Comparison of ENCODE assay signal across 11 mouse cellular contexts in genomic region chr10:83149342-83150178, GRCm38 (mm10).
A peak's percentile ranks its signal among the peaks of the same experiment; 100 is the strongest.
DNase-seq lines count a peak whose midpoint lies in the region; ATAC-seq and TF ChIP-seq lines count a peak whose summit lies in the region.
"Had no signal": no experiment of that assay in that cellular context is flagged by ENCODE, and none has a peak within 500 bp of the region (broad histone marks: within the 10 kb centered on the region; RNA-seq: fewer than 3 reads in every experiment).

No protein-coding gene starts in this region.

- H3K4me3 ChIP-seq in CH12.LX (replicated peaks in 1 of 3; ENCODE audit: low read depth in 2 of 3, low read length in 2 of 3, poor library complexity in 1 of 3), result no peak overlapping the region
- no peak overlapping the region for H3K4me3 ChIP-seq in forebrain, postnatal 0 days (ENCODE audit: low read depth, low read length)
- H3K4me3 ChIP-seq in midbrain, embryonic 16.5 days (ENCODE audit: low read depth, low read length), result no peak overlapping the region
- H3K4me3 ChIP-seq: heart, adult 2 months; lung, embryonic 15.5 days had no signal

- no peak for TF ChIP-seq CTCF in CH12.LX (conservative IDR thresholded peaks at IDR 0.05 in 1 of 2, IDR thresholded peaks at IDR 0.05 in 1 of 2; ENCODE audit: low read depth in 2 of 2, low read length in 2 of 2)
- no peak for TF ChIP-seq CTCF in forebrain, postnatal 0 days (IDR thresholded peaks at IDR 0.05; ENCODE audit: low read depth)

- no peaks in the 10 kb centered on the region for H3K79me2 ChIP-seq in CH12.LX (replicated peaks; ENCODE audit: control insufficient read depth, extremely low read depth, insufficient read depth, poor library complexity, severe bottlenecking)

- no peaks in the 10 kb centered on the region for H3K9me3 ChIP-seq in CH12.LX (replicated peaks; ENCODE audit: low read length)
- no peaks in the 10 kb centered on the region for H3K9me3 ChIP-seq in forebrain, postnatal 0 days (ENCODE audit: low read length)
- H3K9me3 ChIP-seq in midbrain, embryonic 16.5 days (replicated peaks; ENCODE audit: control insufficient read depth, low read length, poor library complexity, severe bottlenecking), result no peaks in the 10 kb centered on the region
- H3K9me3 ChIP-seq: lung, embryonic 15.5 days had no signal

- H3K36me3 ChIP-seq in CH12.LX (replicated peaks in 1 of 2; ENCODE audit: control insufficient read depth in 1 of 2, insufficient read depth in 1 of 2, low read length in 1 of 2), result no peaks in the 10 kb centered on the region
- no peaks in the 10 kb centered on the region for H3K36me3 ChIP-seq in forebrain, postnatal 0 days (ENCODE audit: insufficient read depth)
- no peaks in the 10 kb centered on the region for H3K36me3 ChIP-seq in midbrain, embryonic 16.5 days (ENCODE audit: control insufficient read depth, insufficient read depth, low read length)
- H3K36me3 ChIP-seq: lung, embryonic 15.5 days had no signal

- no peak overlapping the region for H3K9ac ChIP-seq in CH12.LX (ENCODE audit: insufficient read depth, low read depth)
- H3K9ac ChIP-seq in forebrain, postnatal 0 days, result no peak overlapping the region
- peak overlapping the region; percentile 20; the same call in 1 of the 2 replicates for H3K9ac ChIP-seq in midbrain, embryonic 16.5 days (ENCODE audit: low read depth, low read length)
- H3K9ac ChIP-seq: lung, embryonic 15.5 days had no signal

- dilution Hi-C loops in CH12.LX (cut with MboI; ENCODE audit: extremely low pct_ligation_motif_present, extremely low pct_unique_long_range_greater_than_20kb, low sequenced_read_pairs), result no loop called here

- intact Hi-C loops in left cerebral cortex, postnatal 14 days (cut with DNase I), result no loop called here

- peak; percentile 25 to 53 for DNase-seq in left cerebral cortex, postnatal 14 days (ENCODE audit: low spot score in 2 of 2)
- DNase-seq in left cerebral cortex, adult 11 months (ENCODE audit: low spot score), result no peak
- DNase-seq in CH12.LX (ENCODE audit: extremely low read depth), result no peak
- peak; percentile 79 for DNase-seq in forebrain, postnatal 0 days
- DNase-seq in lung, postnatal 10 days, result no peak
- DNase-seq in heart, adult 11 months, result no peak

- TF ChIP-seq RAD21 in CH12.LX (IDR thresholded peaks at IDR 0.05; ENCODE audit: low read depth, low read length), result no peak

- TF ChIP-seq POLR2A in CH12.LX (IDR thresholded peaks at IDR 0.05; ENCODE audit: low read depth, low read length), result no peak

- peaks cover 2 to 11% of the 10 kb centered on the region in 2 experiments; a peak in 2 of 4 replicates for H3K4me1 ChIP-seq in CH12.LX (ENCODE audit: control insufficient read depth in 1 of 2, insufficient read depth in 2 of 2)
- H3K4me1 ChIP-seq in forebrain, postnatal 0 days (ENCODE audit: insufficient read depth), result peaks cover 12% of the 10 kb centered on the region; the same call in 1 of the 2 replicates
- H3K4me1 ChIP-seq in midbrain, embryonic 16.5 days (ENCODE audit: control insufficient read depth, insufficient read depth, low read length), result peaks cover 20% of the 10 kb centered on the region

- ATAC-seq in forebrain, postnatal 0 days, result peak; percentile 79
- peak; percentile 66 for ATAC-seq in midbrain, embryonic 16.5 days
- ATAC-seq: activated CD4-positive, CD25-positive, alpha-beta regulatory T cell, adult 4 months had no signal

- TF ChIP-seq EP300 in CH12.LX (IDR thresholded peaks at IDR 0.05; ENCODE audit: low read length), result 0 out of 2 replicates have a peak, but pooled peaks have one; percentile 15

- H3K4me2 ChIP-seq in CH12.LX (ENCODE audit: insufficient read depth, low read depth, poor library complexity, severe bottlenecking), result no peak overlapping the region
- no peak overlapping the region for H3K4me2 ChIP-seq in forebrain, postnatal 0 days (ENCODE audit: low read depth)
- peak overlapping the region; percentile 20 for H3K4me2 ChIP-seq in midbrain, embryonic 16.5 days (ENCODE audit: low read length)
- H3K4me2 ChIP-seq: lung, embryonic 15.5 days had no signal

- in situ Hi-C loops in CH12.LX (cut with MboI; ENCODE audit: low pct_ligation_motif_present, low pct_unique_long_range_greater_than_20kb, low sequenced_read_pairs), result no loop called here

- no peaks in the 10 kb centered on the region for H3K27me3 ChIP-seq in CH12.LX (replicated peaks)
- no peaks in the 10 kb centered on the region for H3K27me3 ChIP-seq in forebrain, postnatal 0 days (ENCODE audit: insufficient read depth, low read length)
- H3K27me3 ChIP-seq in midbrain, embryonic 16.5 days (ENCODE audit: control insufficient read depth, insufficient read depth, low read depth, low read length), result no peaks in the 10 kb centered on the region

- WGBS in forebrain, postnatal 0 days, result 49% methylated on average over 12 of the region's 12 CpGs
- WGBS in midbrain, embryonic 16.5 days, result 49% methylated on average over 12 of the region's 12 CpGs

- H3K27ac ChIP-seq in CH12.LX (ENCODE audit: insufficient read depth, low read depth), result no peak overlapping the region
- peak overlapping the region; percentile 29; the same call in 1 of the 2 replicates for H3K27ac ChIP-seq in forebrain, postnatal 0 days (ENCODE audit: low read depth, low read length)
- peak overlapping the region; percentile 36 for H3K27ac ChIP-seq in midbrain, embryonic 16.5 days (ENCODE audit: low read length)
- H3K27ac ChIP-seq: heart, adult 2 months; kidney, postnatal 0 days; lung, embryonic 15.5 days had no signal

TF ChIP-seq in CH12.LX, 34 proteins besides CTCF, POLR2A, EP300 and RAD21:
- TF ChIP-seq SIN3A (IDR thresholded peaks at IDR 0.05; ENCODE audit: low read length), result no peak
- no peak for TF ChIP-seq PAX5 (IDR thresholded peaks at IDR 0.05; ENCODE audit: low read length)
- no peak for TF ChIP-seq POLR2AphosphoS2 (IDR thresholded peaks at IDR 0.05; ENCODE audit: low read depth, low read length)
- TF ChIP-seq USF1 (IDR thresholded peaks at IDR 0.05; ENCODE audit: low read depth, low read length), result no peak
- no peak for TF ChIP-seq TCF12 (IDR thresholded peaks at IDR 0.05; ENCODE audit: low read depth, low read length)
- TF ChIP-seq ZMIZ1 (IDR thresholded peaks at IDR 0.05; ENCODE audit: low read depth, low read length), result no peak
- TF ChIP-seq HCFC1 (IDR thresholded peaks at IDR 0.05; ENCODE audit: low read depth, low read length), result no peak
- TF ChIP-seq GABPA (IDR thresholded peaks at IDR 0.05; ENCODE audit: insufficient replicate concordance, low read depth, low read length), result no peak
- no peak for TF ChIP-seq MAFK (IDR thresholded peaks at IDR 0.05; ENCODE audit: insufficient replicate concordance, low read length)
- TF ChIP-seq MEF2A (IDR thresholded peaks at IDR 0.05; ENCODE audit: borderline replicate concordance, low read depth, low read length), result no peak

Comparison
In these comparisons a context has a peak if more than half of its experiments do, and no peak if none do; other contexts are left out.
1. DNase-seq: peak in left cerebral cortex, postnatal 14 days (2 of 2) and forebrain, postnatal 0 days (single experiment); none in left cerebral cortex, adult 11 months (single experiment), CH12.LX (single experiment), lung, postnatal 10 days (single experiment) and heart, adult 11 months (single experiment).